Mouse (Mus musculus): ENCODE results near the gene Zfr2. TPM values are rescaled to one million over a fixed set of nuclear protein-coding genes. Genes with fewer than 3 reads are reported as not detected.

The Zfr2 gene
- polyA plus RNA-seq, 1 experiment from 2014 or later = 0.26 TPM

DNA sequence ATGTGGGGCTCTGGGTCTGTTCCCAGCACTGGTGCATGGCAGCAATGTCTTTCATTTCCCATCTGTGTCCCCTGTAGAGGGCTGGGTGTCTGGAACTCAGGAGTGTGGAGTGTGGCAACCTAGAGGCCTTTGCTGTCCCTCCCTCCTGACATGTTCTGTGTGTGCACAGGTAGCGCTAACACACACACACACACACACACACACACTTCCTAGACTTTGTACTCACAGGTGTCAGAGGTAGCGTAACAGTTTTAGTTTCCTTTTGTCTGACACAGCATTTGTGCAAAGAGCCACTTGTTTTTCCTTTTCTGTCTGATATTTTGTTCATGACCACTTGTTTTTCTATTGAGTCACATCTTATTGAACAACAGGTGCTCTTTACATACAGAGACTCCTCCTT lies 14.8 kb downstream of the Zfr2 start:
- Histone ChIP-seq H3K4me3 (ENCODE audit: inconsistent target) (no peak overlapping the region), H3K36me3 (ENCODE audit: inconsistent target) (no peaks in the 10 kb centered on the region), H3K27ac (no peak overlapping the region), H3K79me2 (ENCODE audit: inconsistent target) (no peaks in the 10 kb centered on the region)
- 71% methylated on average over 1 of the region's 2 CpGs for WGBS (ENCODE audit: missing documents)

DNA sequence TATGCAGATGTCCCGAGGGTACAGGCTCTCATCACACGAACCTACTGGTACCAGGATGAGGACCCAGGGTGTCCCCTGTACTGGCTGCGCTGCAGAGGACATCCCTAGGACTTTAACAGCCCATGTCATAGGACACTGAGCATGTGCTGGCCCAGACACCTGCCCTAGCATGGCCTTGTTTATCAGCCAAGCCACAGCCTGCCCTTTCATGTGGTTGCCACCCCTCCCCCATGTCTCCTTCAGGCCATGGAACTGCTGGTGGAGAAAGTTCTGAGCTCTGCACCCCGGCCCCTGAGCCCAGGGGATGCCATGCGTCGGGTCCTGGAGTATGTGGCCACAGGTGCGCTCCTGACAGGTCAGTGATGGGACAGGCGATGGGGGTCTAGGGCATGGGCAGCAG lies 16.5 kb downstream of the Zfr2 start:
- Histone ChIP-seq H3K27ac (no peak overlapping the region), H3K4me3 (ENCODE audit: inconsistent target) (no peak overlapping the region), H3K79me2 (ENCODE audit: inconsistent target) (no peaks in the 10 kb centered on the region), H3K36me3 (ENCODE audit: inconsistent target) (no peaks in the 10 kb centered on the region)
- WGBS (ENCODE audit: missing documents) = 92% methylated on average over 8 of the region's 8 CpGs

DNA sequence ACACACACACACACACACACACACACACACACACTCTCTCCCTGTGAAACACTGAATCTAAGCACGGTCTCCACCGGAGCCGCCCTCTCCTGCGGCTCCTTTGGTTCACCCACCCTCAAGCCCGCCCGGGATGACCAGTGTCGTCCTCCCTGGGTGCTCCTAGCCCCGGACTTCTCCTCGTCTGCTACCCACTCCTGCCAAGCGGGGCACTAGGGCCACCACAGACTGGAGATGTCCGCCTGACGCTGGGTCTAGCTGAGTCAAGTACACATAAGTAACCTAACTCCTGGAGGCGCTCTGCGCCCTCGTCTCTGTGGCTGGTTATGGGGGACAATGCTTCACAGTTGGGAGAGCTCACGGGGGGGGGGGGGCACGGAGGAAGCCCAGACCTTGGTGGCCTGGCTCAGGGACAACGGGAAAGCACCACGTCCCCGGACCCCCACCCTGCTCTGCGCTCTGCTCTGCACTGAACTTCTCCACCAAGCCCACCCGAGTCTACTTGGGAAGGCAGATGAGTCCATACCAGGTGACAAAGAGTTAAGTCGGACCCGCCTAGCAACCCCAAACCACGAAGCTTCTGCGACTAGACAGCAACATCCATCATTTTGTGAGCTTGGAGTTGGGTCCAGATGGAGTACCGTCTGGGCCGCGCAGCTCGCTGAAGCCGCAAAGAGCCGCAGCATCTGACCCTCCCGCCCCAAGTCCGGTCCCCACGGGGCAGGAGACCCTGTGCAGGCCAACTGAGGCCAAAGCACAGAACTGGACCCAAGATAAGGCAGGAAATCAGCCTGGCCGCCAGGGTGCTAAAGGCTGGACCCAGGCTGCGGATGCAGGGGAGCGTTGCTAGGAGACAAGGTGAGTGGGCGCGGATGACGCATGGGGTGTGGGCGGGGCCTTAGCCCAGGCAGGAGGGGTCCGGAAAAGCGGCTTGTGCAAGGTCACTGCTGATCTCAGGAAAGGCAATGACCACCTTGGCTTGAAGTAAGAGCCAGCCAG lies 19.8 kb downstream of the Zfr2 start, which contains the start of gene Matk:
Gene Matk (plus strand): TSS at position 512 of the 996 bp plus-strand sequence.
- Histone ChIP-seq H3K79me2 (ENCODE audit: inconsistent target) (no peaks in the 10 kb centered on the region), H3K4me3 (ENCODE audit: inconsistent target) (no peak within 1 kb of the TSS), H3K27ac (no peak within 1 kb of the TSS), H3K36me3 (ENCODE audit: inconsistent target) (no peaks in the 10 kb centered on the region)
- 20% methylated on average over 39 of the region's 44 CpGs for WGBS (ENCODE audit: missing documents)

DNA sequence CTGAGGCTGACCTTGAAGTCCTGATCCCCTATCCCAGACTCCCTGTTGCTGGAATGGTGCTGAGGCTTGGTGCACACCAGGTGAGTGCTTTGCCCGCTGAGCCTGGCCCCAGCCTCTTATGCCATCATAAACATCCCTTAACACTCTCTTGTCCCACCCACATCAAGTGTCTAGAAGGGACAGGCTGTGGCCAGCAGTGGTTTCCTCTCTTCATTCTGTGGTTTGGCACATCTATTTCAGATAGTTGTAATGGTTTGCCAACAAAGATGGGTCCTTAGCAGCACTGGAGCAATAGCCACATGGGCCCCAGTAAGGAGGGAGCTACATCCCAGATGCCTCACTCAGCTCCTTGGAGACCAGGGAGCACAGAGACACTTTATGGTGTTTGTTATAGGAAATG lies 21.9 kb downstream of the Zfr2 start:
- H3K79me2 ChIP-seq (ENCODE audit: inconsistent target) = no peaks in the 10 kb centered on the region
- H3K27ac ChIP-seq = no peak overlapping the region
- H3K36me3 ChIP-seq (ENCODE audit: inconsistent target) = no peaks in the 10 kb centered on the region
- H3K4me3 ChIP-seq (ENCODE audit: inconsistent target) = no peak overlapping the region
- WGBS (ENCODE audit: missing documents) = 13% methylated on average over 1 of the region's 1 CpGs

DNA sequence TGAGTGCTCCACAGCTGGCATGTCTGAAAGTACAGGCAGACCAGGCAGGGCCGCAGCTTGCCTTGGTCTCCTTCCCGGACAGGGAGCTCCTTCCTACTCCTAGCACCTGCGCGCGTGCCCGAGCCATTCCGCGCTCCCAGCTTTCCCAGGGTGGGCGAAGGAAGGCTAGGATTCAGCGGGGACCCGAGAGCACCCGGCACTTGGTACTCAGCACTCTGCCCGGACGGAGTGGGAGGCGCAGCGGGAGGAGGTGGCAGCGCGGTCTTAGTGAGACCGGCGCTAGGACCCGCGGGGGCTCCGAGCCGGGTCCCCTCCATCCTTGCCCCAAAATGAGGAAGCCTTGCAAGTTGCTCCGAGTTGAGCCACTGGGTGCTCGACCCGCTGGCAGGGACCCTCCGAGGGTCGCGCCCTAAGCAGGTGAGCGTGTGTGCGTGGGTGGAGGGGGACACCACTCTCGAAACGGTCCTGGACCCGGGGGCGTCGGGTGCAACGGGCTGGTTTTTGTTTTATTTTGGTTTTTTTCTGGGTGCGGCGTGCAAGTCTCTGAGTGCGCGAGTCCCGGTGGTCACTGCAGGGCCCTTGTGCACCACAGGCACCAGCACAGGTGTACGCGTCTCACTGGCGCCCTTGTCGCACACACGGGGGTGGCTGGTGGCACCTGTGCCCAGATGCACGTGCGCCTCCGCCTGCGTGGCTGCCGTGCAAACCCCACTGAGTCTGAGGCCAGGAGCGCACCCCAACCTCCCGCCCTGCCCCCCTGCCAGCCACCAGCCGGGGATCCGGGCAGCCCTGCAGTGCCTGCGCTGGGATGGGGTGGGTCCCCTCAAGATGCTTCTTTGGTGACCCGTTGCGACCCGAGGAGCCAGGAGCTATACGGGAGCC lies 24.4 kb downstream of the Zfr2 start:
- peak overlapping the region; percentile 12; the same call in 1 of the 2 replicates for H3K4me3 ChIP-seq (ENCODE audit: inconsistent target)
- 4% methylated on average over 62 of the region's 62 CpGs for WGBS (ENCODE audit: missing documents)
- H3K36me3 ChIP-seq (ENCODE audit: inconsistent target) = no peaks in the 10 kb centered on the region
- no peaks in the 10 kb centered on the region for H3K79me2 ChIP-seq (ENCODE audit: inconsistent target)
- H3K27ac ChIP-seq = no peak overlapping the region

DNA sequence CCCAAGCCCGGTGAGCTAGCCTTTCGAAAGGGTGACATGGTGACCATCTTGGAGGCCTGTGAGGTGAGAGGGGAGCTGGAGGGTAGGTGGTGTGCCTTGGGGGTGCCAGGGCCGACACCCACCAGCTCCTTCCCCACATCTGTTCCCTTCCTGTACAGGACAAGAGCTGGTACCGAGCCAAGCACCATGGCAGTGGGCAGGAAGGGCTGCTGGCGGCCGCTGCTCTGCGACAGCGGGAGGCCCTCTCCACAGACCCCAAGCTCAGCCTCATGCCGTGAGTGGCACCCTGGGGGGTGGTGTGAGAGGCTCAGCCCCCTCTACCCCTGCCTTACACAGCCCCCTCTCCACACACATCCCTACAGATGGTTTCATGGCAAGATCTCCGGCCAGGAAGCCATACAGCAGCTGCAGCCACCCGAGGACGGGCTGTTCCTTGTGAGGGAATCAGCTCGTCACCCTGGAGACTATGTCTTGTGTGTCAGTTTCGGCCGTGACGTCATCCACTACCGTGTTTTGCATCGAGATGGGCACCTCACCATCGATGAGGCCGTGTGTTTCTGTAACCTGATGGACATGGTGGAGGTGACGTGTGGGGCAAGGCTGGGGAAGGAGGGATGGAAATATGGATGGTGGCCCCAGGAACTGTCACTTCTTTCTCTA lies 26.4 kb downstream of the Zfr2 start:
- 80% methylated on average over 21 of the region's 21 CpGs for WGBS (ENCODE audit: missing documents)

DNA sequence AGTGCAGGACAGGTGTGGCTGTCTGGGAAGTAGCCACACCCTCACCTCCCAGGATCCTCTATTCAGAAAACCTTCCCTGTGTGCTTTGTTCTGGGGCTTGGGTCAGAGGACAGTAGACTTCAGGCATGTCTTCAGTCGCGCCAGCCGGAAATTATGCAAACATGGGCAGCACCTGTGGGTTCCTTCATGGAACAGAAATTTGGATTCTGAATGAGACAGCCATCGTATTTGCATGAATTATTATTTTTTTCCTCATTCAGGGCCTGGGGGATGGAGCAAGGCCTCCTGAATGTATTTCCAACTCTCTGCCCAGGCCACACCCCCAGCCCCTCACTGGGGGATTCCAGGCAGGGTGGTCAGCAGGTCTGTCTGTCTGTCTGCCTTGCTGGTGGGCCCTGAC lies 28.1 kb downstream of the Zfr2 start:
- H3K4me3 ChIP-seq (ENCODE audit: inconsistent target) = no peak overlapping the region
- 0 out of 2 replicates have a peak, but pooled peaks cover 7% of the 10 kb centered on the region for H3K36me3 ChIP-seq (ENCODE audit: inconsistent target)
- H3K79me2 ChIP-seq (ENCODE audit: inconsistent target) = peaks cover 9% of the 10 kb centered on the region; the same call in 1 of the 2 replicates
- WGBS (ENCODE audit: missing documents) = 91% methylated on average over 4 of the region's 4 CpGs
- no peak overlapping the region for H3K27ac ChIP-seq

More for the DNA sequence above, 26.4 kb downstream of the Zfr2 start:
- no peak overlapping the region for H3K4me3 ChIP-seq (ENCODE audit: inconsistent target)
- no peak overlapping the region for H3K27ac ChIP-seq
- H3K36me3 ChIP-seq (ENCODE audit: inconsistent target) = 0 out of 2 replicates have a peak, but pooled peaks cover 5% of the 10 kb centered on the region
- H3K79me2 ChIP-seq (ENCODE audit: inconsistent target) = no peaks in the 10 kb centered on the region

DNA sequence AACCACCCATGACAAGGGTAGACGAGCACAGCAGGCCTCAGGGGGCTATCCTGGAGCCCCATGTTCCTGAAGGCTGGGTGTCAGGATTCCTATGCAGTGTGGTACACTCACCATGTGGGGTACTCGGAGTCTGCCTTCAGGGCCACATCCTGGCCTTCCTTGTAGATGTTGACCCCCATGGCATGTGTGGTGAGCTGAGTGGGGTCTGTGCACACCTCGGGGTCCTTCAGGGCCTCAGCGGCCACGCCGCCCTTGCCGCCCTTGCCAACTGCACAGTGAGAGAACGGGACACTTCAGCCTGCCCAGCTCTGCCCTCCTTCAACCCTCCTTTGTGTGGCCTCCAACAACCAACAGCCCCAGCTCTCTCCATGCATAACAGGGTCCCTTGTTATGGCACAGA lies 32.6 kb downstream of the Zfr2 start:
- 96% methylated on average over 8 of the region's 8 CpGs for WGBS (ENCODE audit: missing documents)
- Histone ChIP-seq H3K27ac (0 out of 2 replicates have a peak overlapping the region, but pooled peaks have one; percentile 81), H3K36me3 (ENCODE audit: inconsistent target) (0 out of 2 replicates have a peak, but pooled peaks cover 9% of the 10 kb centered on the region), H3K79me2 (ENCODE audit: inconsistent target) (peaks cover 27% of the 10 kb centered on the region), H3K4me3 (ENCODE audit: inconsistent target) (peak overlapping the region; percentile 45)

DNA sequence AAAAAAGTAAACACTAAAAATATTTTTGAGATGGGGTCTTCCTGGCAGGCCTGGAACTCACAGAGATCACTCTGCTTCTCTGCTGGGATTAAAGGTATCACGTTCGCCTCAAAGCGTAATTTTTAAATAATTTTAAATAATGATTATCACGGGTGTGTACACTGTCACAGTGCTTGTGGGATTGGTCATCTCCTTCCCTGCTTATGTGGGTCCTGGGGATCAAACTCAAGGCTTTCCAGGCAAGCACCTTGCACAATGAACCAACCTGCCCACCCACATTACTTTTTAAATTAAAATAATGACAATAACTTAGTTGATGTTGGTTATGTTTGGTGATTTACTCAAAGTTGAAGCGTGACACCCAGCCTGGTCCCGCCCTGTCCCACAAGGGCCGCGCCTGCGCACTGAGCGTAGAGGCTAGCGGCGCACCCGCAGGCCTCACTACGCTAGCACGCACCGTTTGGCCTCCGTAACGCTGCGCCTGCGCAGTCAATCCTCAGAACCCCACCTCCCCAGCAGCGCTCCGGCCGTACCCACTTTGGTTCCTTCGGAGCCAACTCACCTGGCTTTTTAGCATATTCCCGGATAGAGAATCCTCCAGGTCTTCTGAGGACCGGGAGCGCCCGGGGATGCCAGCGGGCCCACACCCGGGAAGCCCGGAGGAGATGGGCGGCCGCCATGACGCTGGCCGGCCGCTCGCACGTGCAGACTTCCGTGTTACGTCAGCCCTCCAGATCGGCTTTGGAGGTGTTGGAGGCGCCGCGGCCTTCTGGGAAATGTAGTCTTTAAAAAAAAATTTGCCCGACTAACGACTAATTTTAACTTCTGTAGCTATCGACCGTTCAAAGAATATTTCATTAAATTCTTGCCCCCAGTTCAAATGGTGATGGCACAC lies 33.5 kb downstream of the Zfr2 start, which contains the start of the genes Mrpl54 and Apba3:
Gene Mrpl54 (minus strand): TSS at position 724 of the 895 bp plus-strand sequence.
Gene Apba3 (plus strand): TSS at position 750 of the 895 bp plus-strand sequence.
- Histone ChIP-seq H3K79me2 (ENCODE audit: inconsistent target) (peaks cover 27% of the 10 kb centered on the region), H3K36me3 (ENCODE audit: inconsistent target) (0 out of 2 replicates have a peak, but pooled peaks cover 14% of the 10 kb centered on the region), H3K4me3 (ENCODE audit: inconsistent target) (peak within 1 kb of the TSS; percentile 94), H3K27ac (peak within 1 kb of the TSS; percentile 81)
- under 1% methylated on average over 48 of the region's 48 CpGs for WGBS (ENCODE audit: missing documents)

DNA sequence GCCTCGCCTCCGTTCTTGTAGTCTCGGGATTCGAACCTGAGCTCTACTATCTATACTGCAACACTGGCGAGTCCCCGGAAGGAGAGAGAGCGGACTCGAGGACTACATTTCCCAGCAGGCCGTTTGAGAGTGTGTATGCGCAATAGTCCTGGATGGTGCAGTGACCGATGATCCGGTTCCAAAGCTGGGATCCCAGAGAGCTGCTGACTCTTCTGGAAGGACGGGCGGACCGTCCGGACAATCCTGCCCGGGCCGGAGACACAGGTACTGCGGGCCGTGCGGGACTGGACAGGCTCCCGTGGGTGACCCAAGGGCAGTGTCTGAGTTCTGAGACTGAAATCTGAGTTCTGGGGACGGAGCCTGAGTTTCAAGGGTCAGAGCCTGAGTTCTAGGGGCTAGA lies 35.1 kb downstream of the Zfr2 start:
- 5% methylated on average over 23 of the region's 23 CpGs for WGBS (ENCODE audit: missing documents)
- Histone ChIP-seq H3K27ac (peak overlapping the region; percentile 62), H3K79me2 (ENCODE audit: inconsistent target) (peaks cover 27% of the 10 kb centered on the region), H3K4me3 (ENCODE audit: inconsistent target) (peak overlapping the region; percentile 94), H3K36me3 (ENCODE audit: inconsistent target) (peaks cover 19% of the 10 kb centered on the region; the same call in 1 of the 2 replicates)

DNA sequence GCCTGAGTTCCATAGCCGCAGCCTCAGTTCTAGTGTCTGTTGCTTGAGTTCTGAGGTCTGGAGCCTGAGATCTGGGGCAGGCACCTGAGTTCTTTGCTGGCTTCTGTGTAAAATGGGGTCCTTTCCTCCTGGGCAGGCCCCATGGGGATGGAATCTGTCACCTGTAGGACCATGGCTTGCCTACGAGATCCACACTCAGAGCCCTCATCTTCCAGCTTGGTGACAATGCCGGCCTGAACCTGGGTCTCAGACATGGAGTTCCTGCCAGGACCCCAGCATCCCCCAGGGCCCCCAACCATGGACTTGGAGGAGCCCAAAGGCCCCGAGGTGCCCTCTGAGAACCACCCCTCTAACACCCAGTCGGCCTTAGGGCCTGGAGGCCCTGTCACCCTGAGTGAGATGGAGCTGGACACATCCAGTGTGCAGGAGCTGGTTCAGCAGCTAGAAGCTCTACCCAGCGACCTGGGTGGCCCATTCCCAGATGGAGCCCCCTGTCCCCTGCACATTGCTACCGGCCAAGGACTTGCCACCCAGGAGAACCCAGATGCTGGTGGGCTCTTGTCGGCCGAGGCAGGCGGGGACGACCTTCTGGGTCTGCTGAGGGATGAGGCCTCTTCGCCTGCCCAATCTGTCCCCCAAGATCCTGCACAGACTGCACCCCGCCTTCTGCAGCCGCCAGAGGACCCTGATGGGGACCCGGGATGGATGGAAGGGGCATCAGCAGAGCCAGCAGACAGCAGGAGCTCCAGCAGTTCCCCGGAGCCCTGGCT lies 35.9 kb downstream of the Zfr2 start:
- 88% methylated on average over 16 of the region's 16 CpGs for WGBS (ENCODE audit: missing documents)
- H3K4me3 ChIP-seq (ENCODE audit: inconsistent target) = peak overlapping the region; percentile 94
- H3K27ac ChIP-seq = peak overlapping the region; percentile 62
- H3K36me3 ChIP-seq (ENCODE audit: inconsistent target) = peaks cover 25% of the 10 kb centered on the region; the same call in 1 of the 2 replicates
- H3K79me2 ChIP-seq (ENCODE audit: inconsistent target) = peaks cover 27% of the 10 kb centered on the region

DNA sequence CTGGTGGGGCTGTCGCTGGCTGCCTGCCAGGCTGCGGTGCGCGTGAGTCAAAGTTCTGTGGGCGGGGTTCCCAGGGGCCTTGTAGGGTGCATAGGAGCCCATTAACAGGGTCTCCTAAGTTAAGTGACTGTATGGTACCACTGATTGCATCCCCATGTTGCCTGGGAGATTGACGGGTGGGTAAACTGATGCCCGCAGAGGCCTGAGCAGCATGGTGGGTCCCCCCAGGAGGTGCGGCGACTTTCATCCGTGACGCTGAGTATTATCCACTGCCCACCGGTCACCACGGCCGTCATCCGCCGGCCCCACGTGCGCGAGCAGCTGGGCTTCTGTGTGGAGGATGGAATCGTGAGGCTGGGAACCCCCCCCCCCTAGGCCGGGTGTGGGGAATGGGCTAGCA lies 39.4 kb downstream of the Zfr2 start:
- WGBS (ENCODE audit: missing documents) = 96% methylated on average over 19 of the region's 21 CpGs
- H3K4me3 ChIP-seq (ENCODE audit: inconsistent target) = no peak overlapping the region
- peaks cover 14% of the 10 kb centered on the region for H3K79me2 ChIP-seq (ENCODE audit: inconsistent target)
- peaks cover 18% of the 10 kb centered on the region; the same call in 1 of the 2 replicates for H3K36me3 ChIP-seq (ENCODE audit: inconsistent target)
- no peak overlapping the region for H3K27ac ChIP-seq

All from macrophage (primary cell).